Mouse (Mus musculus) layer of hippocampus, postnatal 10 days (tissue): ENCODE measurements around the gene Lin28b. TPM values are rescaled to one million over a fixed set of nuclear protein-coding genes. Genes with fewer than 3 reads are reported as not detected.

Experiments used
- DNase-seq, 2 experiments: peaks; one replicate each; pipeline ENCODE4 v3.0.0; 2021; ENCODE audit warnings: low spot score in 2 of 2
- long read RNA-seq: library from polyadenylated mRNA; stranded (forward); transcript quantifications from one replicate; pipeline ENCODE4 v2.0.0, GENCODE M21; 2023
- total RNA-seq, 2 experiments: library from RNA; stranded (reverse); gene quantifications; 2 replicates each; pipeline ENCODE4 v1.2.3; 2021

Gene Lin28b
- 1 to 10 TPM; 1.3 to 1.7 TPM for total RNA-seq
- long read RNA-seq, partial matches to known transcripts: 0 of 1 reads
- long read RNA-seq, other reads (novel, unspliced or antisense): 1 of 1 reads

GRCm38 (mm10) chr10:45485761-45486602 lies at the start of gene Lin28b:
Lin28b (minus strand) TSS chr10:45486395.
- DNase-seq: peak; percentile 37

DNA sequence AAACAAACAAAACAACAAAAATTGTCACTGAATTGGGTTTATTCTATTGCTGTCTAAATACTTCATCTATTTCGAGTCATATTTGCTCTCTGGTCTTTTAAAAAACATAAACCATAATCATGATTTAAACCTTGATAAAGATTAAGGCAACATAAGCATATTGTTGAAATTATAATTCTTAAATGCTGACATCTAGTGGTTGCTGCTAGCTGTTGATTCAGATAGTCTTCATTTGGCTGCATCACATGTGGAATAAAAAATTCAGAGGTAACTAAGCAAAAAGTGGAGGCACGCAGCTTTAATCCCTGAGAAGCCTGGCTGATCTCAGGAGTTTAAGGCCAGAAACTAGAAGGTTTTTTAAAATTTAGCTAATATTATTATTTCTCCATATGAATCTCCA lies 25.6 kb upstream of the Lin28b start:
- no peak for DNase-seq

DNA sequence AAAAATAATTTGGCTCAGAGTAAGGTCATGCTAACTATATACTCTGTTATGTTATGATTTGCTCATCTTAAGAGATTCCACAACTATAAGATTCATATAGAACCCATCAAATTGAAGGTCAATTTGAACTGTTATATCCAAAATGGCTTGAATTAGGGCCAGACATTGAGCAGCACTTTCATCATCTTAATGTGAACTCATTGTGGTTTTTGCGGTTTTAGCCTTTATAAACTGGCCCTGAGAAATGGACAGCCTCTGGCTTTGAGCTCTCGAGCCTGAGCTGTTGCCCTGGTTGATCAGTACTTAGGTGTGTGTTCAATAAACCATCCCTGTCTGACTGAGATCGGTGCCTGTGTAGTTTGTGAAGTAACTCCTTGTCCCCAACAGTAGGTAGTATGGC lies 24.5 kb upstream of the Lin28b start:
- no peak for DNase-seq

GRCm38 (mm10) chr10:45500259-45500658 lies 14.1 kb upstream of the Lin28b start:
- DNase-seq: no peak

GRCm38 (mm10) chr10:45486603-45486946 lies 380 bp upstream of the Lin28b start:
- DNase-seq: no peak

GRCm38 (mm10) chr10:45485226-45485760 lies 902 bp downstream of the Lin28b start:
- DNase-seq: no peak

DNA sequence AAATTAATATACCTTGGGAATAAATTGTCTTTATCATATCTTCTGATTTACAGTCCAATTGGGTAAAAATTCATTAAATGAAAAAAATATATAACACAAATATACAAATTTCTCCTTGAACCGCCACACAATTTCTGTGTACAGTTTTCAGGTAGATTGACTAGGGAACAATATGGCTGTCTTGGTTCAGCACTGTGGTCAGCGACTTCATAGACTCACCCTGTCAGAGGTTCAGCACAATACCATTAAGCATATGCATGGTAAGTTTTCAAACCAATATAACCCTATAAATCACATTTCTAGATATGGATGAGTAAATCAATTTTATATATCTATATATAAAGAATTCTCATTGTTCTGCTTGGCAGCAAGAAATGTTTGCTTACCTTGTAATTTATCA lies 3.0 kb downstream of the Lin28b start:
- DNase-seq: no peak

GRCm38 (mm10) chr10:45473663-45474333 lies 12.4 kb downstream of the Lin28b start:
- peak in 1 of 2 experiments; percentile 18 for DNase-seq

GRCm38 (mm10) chr10:45473143-45473484 lies 13.1 kb downstream of the Lin28b start:
- no peak for DNase-seq

DNA sequence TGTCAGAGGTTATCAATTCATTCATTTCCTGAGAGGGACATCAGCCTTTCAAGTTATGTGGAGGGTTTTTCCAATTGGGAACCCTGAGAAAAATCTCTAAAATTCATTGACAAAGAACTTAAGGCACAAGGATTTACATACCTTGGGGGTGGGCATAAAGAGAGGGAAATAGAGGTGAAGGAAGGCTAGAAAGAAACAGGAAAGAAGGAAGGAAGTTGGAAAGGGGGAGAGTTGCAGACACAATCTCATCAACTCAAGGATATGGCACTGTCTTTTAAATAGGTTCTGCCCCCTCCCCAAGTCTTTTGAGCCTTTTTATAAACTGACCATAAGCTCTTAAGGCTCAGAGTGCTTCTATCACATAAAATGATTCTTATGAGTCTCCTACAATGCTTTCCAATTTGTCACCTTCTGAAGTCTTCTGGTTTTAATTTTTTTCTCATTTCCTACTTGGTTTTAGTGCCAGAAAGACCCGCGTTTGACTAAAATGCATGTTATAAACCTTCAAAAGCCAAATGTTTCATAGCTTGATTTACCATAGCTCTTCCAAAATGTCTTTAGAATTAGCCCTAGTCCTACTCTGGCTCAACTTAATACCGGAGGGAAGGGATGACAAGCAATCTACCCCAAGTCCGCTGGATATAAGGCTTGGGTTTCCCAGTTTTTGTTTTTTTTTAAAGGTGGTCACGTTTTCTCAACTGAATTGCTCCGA lies 13.6 kb downstream of the Lin28b start:
- no peak for DNase-seq

GRCm38 (mm10) chr10:45471321-45471720 lies 14.9 kb downstream of the Lin28b start:
- DNase-seq: no peak

DNA sequence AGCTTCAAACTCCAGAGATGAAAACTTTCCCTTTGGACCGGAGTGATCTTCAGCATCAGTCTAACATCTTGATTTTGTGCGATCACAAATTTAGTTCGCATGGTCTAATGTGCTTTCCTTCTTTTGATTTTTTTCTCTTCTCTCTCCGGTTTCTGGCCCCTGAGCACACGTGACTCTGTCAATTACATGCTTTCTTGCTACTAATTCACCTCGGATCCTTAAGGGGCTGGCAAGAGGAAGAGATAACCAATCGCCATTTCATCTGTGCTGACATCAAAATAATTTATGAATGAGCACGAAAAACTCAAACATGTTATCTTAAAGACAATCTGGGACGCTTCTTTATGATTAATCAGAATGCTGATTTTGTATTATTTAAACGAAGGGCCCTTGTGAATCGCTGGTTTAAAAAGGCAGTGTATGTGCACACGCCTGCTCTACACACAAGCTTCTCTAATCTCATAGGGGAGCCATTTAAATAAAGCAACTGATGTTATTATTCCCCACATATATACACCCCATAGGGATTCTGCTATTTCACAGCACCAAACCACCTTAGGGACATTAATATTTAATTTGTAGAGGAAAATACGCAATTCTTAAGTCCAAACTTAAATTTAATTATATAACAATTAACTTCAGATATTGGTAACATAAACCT lies 16.0 kb downstream of the Lin28b start:
- DNase-seq: no peak

DNA sequence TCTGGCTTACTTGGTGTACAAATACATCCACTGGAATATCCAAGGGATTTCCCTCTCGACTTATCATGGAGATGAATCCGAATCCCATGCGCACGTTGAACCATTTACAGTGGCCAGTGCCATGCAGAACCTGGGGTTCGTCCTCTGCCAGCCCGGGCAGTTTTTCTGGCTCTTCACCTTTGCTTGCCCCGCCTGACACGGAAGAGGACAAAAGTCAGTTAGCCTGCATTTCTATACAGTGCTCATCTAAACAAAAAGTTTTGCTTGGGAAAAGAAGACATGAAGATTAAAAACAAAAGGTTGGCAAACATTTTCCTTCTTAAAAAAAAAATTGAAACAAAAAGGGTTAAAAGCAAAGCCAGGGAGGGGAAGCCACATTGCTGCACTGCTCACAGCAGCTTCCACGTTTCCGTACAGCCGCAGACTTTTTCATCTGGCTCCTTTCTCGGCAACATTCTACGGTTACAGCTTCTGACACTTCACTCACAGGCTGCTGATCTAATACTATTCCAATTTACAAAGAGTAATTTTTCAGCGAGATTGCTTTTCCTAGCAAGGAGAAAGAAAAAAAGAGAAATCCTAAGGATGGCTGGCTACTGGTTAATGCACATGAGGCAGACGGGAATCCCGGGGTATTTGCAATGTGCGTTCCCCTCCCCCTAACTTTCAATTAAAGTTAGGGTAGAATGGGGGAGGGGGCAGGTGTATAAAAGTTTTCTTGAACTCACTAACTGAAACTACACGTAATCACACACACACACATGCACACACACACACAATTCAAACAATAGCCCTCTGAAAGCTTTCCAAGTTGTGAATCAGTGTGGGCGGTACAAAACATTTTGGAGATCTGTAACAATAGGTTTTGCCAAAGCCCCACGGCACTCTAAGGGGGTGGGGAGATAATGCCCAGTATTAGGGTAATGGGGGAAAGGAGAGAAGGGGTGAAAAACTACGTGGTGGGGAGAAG lies 16.9 kb downstream of the Lin28b start:
- DNase-seq: no peak

- no peak for DNase-seq
Measured at GRCm38 (mm10) chr10:45468180-45468915, 17.8 kb downstream of the Lin28b start.

GRCm38 (mm10) chr10:45458637-45459036 lies 27.6 kb downstream of the Lin28b start:
- DNase-seq: no peak

GRCm38 (mm10) chr10:45458074-45458473 lies 28.1 kb downstream of the Lin28b start:
- no peak for DNase-seq

DNA sequence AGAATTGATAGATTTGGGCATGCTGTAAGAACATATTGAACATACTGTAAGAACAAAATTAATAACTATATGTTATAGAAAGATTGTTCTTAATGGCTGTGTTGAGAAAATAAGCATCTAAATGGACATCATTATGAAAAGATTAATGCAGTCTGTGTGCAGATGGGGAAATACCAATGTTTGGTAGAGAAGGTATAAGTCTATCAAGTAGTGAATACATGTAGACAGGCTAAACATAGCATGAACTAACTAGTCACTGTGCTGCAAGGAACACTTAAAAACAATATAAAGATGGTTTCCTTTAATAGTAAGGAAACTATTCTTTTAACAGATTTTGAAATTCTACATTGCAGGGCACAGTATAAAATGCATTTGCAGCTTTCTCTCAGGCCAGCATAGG lies 39.6 kb downstream of the Lin28b start:
- no peak for DNase-seq

DNA sequence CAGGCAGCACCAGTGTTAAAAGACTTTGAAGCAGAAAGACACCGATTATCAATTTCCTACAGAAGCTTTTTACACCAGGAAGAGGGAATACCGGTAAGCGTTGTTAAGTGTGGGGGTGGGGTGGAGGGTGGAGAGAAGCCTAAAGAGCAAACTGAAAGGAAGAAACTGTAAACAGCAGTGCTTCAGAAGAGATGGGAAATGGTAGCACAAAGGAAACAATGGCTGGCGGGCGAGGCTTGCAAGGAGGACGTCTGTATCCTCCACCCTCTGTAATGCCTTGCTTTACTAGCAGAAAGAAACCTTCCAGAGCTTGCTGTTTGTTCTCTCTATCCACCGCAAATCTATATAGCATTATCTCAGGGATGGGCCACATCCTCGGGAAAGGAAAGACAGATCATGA lies 40.0 kb downstream of the Lin28b start:
- DNase-seq: no peak

GRCm38 (mm10) chr10:45422372-45422771 lies 63.8 kb downstream of the Lin28b start:
- DNase-seq: no peak
